Mouse (Mus musculus): ENCODE results near the gene Antxr2.

GRCm38 (mm10) chr5:98025921-98026320 lies 4.9 kb downstream of the Antxr2 start:
- TF ChIP-seq MYOG (IDR thresholded peaks at IDR 0.05; ENCODE audit: control insufficient read depth in 1 of 3, insufficient read depth in 1 of 3, insufficient read length in 2 of 3, low read depth in 2 of 3) (no peak), MAX (IDR thresholded peaks at IDR 0.05; ENCODE audit: low read depth) (no peak), POLR2A (IDR thresholded peaks at IDR 0.05; ENCODE audit: insufficient read length, low read depth) (no peak)
